Mouse (Mus musculus) Patski (cell line): ENCODE results near the gene Hcrt. TPM values are rescaled to one million over a fixed set of nuclear protein-coding genes. Genes with fewer than 3 reads are reported as not detected.

Experiments
- ATAC-seq: fragments of 100-300 bp; one replicate; pipeline ENCODE4 v1.8.0; 2021
- CTCF ChIA-PET: fragments of 350-600 bp; sonication (Branson Sonifier 250); formaldehyde crosslinking; loops from one replicate; lab custom pipeline; 2022; ENCODE audit warnings: inconsistent platforms; lab: Charles Lee
- POLR2A ChIA-PET: fragments of 350-600 bp; sonication (Branson Sonifier 250); formaldehyde crosslinking; loops from one replicate; lab custom pipeline; 2022; ENCODE audit warnings: antibody characterized with exemption, inconsistent platforms; lab: Charles Lee
- DNase-seq: peaks from one replicate; pipeline ENCODE4 v3.0.0-alpha.2; 2011; ENCODE audit warnings: low read depth, low spot score
- H3K27me3 ChIP-seq: fragments of 371-371 bp; one replicate; pipeline ENCODE4 v1.5.1; 2021
- CTCF ChIP-seq: fragments of 100-300 bp; IDR thresholded peaks from one replicate; pipeline ENCODE4 v1.5.1; 2021
- in situ Hi-C: fragments of 300-500 bp; cut with MboI; formaldehyde crosslinking; loops from 3 replicates; pipeline ENCODE4 v1.11.1; 2018; ENCODE audit warnings: low pct_unique_long_range_greater_than_20kb, mixed read lengths
- polyA plus RNA-seq: library from polyadenylated mRNA; unstranded; gene quantifications from one replicate; pipeline ENCODE4 v1.2.3, GENCODE M21; 2021

Hcrt gene
- polyA plus RNA-seq, 1 experiment from 2014 or later, result not detected

- TF ChIP-seq CTCF, result no peak
- H3K27me3 ChIP-seq, result no peaks in the 10 kb centered on the region
- ATAC-seq (no peak), DNase-seq (no peak)
- ChIA-PET CTCF (no interaction called here), POLR2A (interaction anchor here (1.9 kb wide), 1 partner anchor 10 kb away, joined by 6 read pairs; the partner anchor contains the start of gene Kat2a)
- in situ Hi-C loops, result no loop called here
These were observed 40.8 kb downstream of the Hcrt start for GRCm38 (mm10) chr11:100721776-100722492.

- in situ Hi-C loops, result no loop called here
These were observed 41.5 kb downstream of the Hcrt start for GRCm38 (mm10) chr11:100721254-100721653.

GRCm38 (mm10) chr11:100720345-100720744 is 42.4 kb downstream of the Hcrt start:
- ChIA-PET CTCF (no interaction called here), POLR2A (interaction anchor here (0.6 to 1.9 kb wide), 2 partner anchors 8 to 175 kb away, joined by 3 to 6 read pairs; partner anchors contain the start of gene Kat2a)
- H3K27me3 ChIP-seq, result no peaks in the 10 kb centered on the region
- in situ Hi-C loops, result no loop called here
- DNase-seq (no peak), ATAC-seq (no peak)
- TF ChIP-seq CTCF, result no peak

More at GRCm38 (mm10) chr11:100721254-100721653, 41.5 kb downstream of the Hcrt start:
- ChIA-PET CTCF (no interaction called here), POLR2A (interaction anchor here (1.9 kb wide), 1 partner anchor 9 kb away, joined by 6 read pairs; the partner anchor contains the start of gene Kat2a)
- ATAC-seq (no peak), DNase-seq (no peak)
- TF ChIP-seq CTCF, result no peak
- H3K27me3 ChIP-seq, result no peaks in the 10 kb centered on the region

- H3K27me3 ChIP-seq, result no peaks in the 10 kb centered on the region
- in situ Hi-C loops, result loop anchor here (10.0 kb wide), 1 partner anchor 235 kb away; no protein-coding TSS in a partner anchor
- no peak for ATAC-seq
- no peak for DNase-seq
- ChIA-PET CTCF (no interaction called here), POLR2A (interaction anchor here (0.6 kb wide), 1 partner anchor 175 kb away, joined by 3 read pairs; no protein-coding TSS in a partner anchor)
- no peak for TF ChIP-seq CTCF
These were observed 42.8 kb downstream of the Hcrt start for GRCm38 (mm10) chr11:100719893-100720292.

- ATAC-seq, result no peak
- DNase-seq, result no peak
- ChIA-PET CTCF (no interaction called here), POLR2A (no interaction called here)
- no peak for TF ChIP-seq CTCF
- H3K27me3 ChIP-seq, result no peaks in the 10 kb centered on the region
- in situ Hi-C loops, result loop anchor here (10.0 kb wide), 1 partner anchor 235 kb away; no protein-coding TSS in a partner anchor
These were observed 43.4 kb downstream of the Hcrt start for GRCm38 (mm10) chr11:100719312-100719711.

- POLR2A ChIA-PET, result no interaction called here
- H3K27me3 ChIP-seq, result no peaks in the 10 kb centered on the region
- no peak for TF ChIP-seq CTCF
- CTCF ChIA-PET, result no interaction called here
- DNase-seq (no peak), ATAC-seq (no peak)
- in situ Hi-C loops, result loop anchor here (10.0 kb wide), 1 partner anchor 236 kb away; no protein-coding TSS in a partner anchor
These were observed 43.9 kb downstream of the Hcrt start for GRCm38 (mm10) chr11:100718866-100719265.

GRCm38 (mm10) chr11:100718462-100718861 is 44.3 kb downstream of the Hcrt start:
- ChIA-PET POLR2A (no interaction called here), CTCF (no interaction called here)
- TF ChIP-seq CTCF, result no peak
- DNase-seq, result no peak
- no peak for ATAC-seq
- H3K27me3 ChIP-seq, result no peaks in the 10 kb centered on the region
- in situ Hi-C loops, result loop anchor here (10.0 kb wide), 1 partner anchor 236 kb away; no protein-coding TSS in a partner anchor

- in situ Hi-C loops, result loop anchor here (10.0 kb wide), 1 partner anchor 238 kb away; no protein-coding TSS in a partner anchor
- TF ChIP-seq CTCF, result no peak
These were observed 46.1 kb downstream of the Hcrt start for GRCm38 (mm10) chr11:100716649-100717048.

GRCm38 (mm10) chr11:100714948-100715347 is 47.8 kb downstream of the Hcrt start:
- TF ChIP-seq CTCF, result no peak
- POLR2A ChIA-PET, result interaction anchor here (0.7 kb wide), 2 partner anchors 96 to 242 kb away, joined by 3 to 4 read pairs; no protein-coding TSS in a partner anchor
- ATAC-seq (no peak), DNase-seq (no peak)
- H3K27me3 ChIP-seq, result no peaks in the 10 kb centered on the region
- CTCF ChIA-PET, result interaction anchor here (1.2 to 1.7 kb wide), 4 partner anchors 10 to 92 kb away, joined by 4 to 6 read pairs (median 4); no protein-coding TSS in a partner anchor
- in situ Hi-C loops, result loop anchor here (10.0 kb wide), 1 partner anchor 240 kb away; no protein-coding TSS in a partner anchor

More at GRCm38 (mm10) chr11:100716649-100717048, 46.1 kb downstream of the Hcrt start:
- no peaks in the 10 kb centered on the region for H3K27me3 ChIP-seq
- DNase-seq, result no peak
- no peak for ATAC-seq
- POLR2A ChIA-PET, result interaction anchor here (0.6 kb wide), 1 partner anchor 20 kb away, joined by 4 read pairs; no protein-coding TSS in a partner anchor
- CTCF ChIA-PET, result interaction anchor here (1.4 kb wide), 1 partner anchor 13 kb away, joined by 3 read pairs; the partner anchor contains the start of gene Dhx58

GRCm38 (mm10) chr11:100714534-100714915 is 48.2 kb downstream of the Hcrt start:
- in situ Hi-C loops, result loop anchor here (10.0 kb wide), 1 partner anchor 240 kb away; no protein-coding TSS in a partner anchor
- H3K27me3 ChIP-seq, result no peaks in the 10 kb centered on the region
- DNase-seq (no peak), ATAC-seq (no peak)
- ChIA-PET CTCF (interaction anchor here (0.9 to 1.7 kb wide), 6 partner anchors 9 to 92 kb away, joined by 3 to 6 read pairs (median 4); partner anchors contain the start of gene Dhx58), POLR2A (interaction anchor here (0.6 to 0.7 kb wide), 3 partner anchors 29 to 243 kb away, joined by 3 to 4 read pairs (median 3); no protein-coding TSS in a partner anchor)
- TF ChIP-seq CTCF, result no peak
